Mouse (Mus musculus): Measurements from ENCODE around the gene Muc5b. TPM values are rescaled to one million over a fixed set of nuclear protein-coding genes. Genes with fewer than 3 reads are reported as not detected.
"Not testable (repeated sequence)": the region's sequence is repeated elsewhere in the genome, so short reads cannot be mapped to it uniquely, and the experiment has no call there.

Muc5b gene
- polyA plus RNA-seq (2012; rRNA removed), result under 0.01 TPM in 1 of 2 replicates, not detected in the other

DNA sequence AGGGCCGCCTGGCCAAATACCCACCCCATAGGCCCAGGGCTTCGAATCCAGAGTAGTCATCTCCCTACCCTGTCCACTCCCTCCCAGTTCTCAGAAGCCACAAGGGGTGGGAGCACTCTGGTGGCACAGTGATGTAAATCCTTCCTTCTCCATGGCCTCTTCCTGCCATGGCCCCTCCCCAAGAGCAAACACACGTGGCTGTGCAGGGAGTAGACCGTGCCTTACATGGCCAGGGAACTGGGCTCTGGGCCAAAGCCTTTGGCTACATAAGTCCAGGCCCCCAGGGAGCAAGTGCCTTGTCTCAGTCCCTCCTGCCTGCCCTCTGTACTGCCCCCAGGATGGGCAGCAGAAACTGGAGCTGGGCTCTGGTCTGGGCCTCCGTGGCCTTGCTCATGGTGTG, at the start of gene Muc5b:
Gene Muc5b (plus strand): TSS at position 292 of the 400 bp plus-strand sequence.
- H3K27me3 ChIP-seq (ENCODE audit: control insufficient read depth, insufficient read depth, low read length), result no peaks in the 10 kb centered on the region
- no peak for TF ChIP-seq CTCF (IDR thresholded peaks at IDR 0.05; ENCODE audit: borderline replicate concordance, insufficient read depth, low read depth, low read length)
- TF ChIP-seq POLR2A (IDR thresholded peaks at IDR 0.05; ENCODE audit: borderline replicate concordance, insufficient read depth, low read length), result no peak
- WGBS, result 49% methylated on average over 5 of the region's 5 CpGs
- H3K4me1 ChIP-seq (ENCODE audit: control insufficient read depth, insufficient read depth, low read length), result no peaks in the 10 kb centered on the region
- DNase-seq, result no peak
- H3K27ac ChIP-seq (ENCODE audit: insufficient read depth, low read length), result no peak within 1 kb of the TSS
- no peak within 1 kb of the TSS for H3K4me3 ChIP-seq (replicated peaks; ENCODE audit: insufficient read depth, low read depth, low read length)

DNA sequence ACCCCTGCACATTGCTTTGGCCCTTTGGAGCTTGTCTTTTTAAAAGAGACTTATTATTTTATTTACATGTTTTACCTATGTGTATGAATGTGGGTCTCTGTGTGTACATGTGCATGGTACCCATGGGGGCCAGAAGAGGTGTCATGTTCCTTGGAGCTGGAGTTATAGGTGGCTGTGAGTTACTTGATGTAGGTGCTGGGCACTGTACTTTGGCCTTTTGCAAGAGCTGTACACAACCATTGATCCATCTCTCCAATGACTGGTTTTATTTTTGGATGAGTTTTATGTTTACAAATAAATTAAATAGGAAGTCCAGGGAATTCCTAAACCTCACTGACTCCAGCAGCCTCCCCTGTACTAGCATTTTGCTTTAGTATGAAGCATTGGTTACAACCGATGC, 44.6 kb upstream of the Muc5b start:
- no peak overlapping the region for H3K4me3 ChIP-seq (replicated peaks; ENCODE audit: insufficient read depth, low read depth, low read length)
- no peak for DNase-seq
- 93% methylated on average over 1 of the region's 1 CpGs for WGBS
- no peaks in the 10 kb centered on the region for H3K27me3 ChIP-seq (ENCODE audit: control insufficient read depth, insufficient read depth, low read length)
- no peaks in the 10 kb centered on the region for H3K4me1 ChIP-seq (ENCODE audit: control insufficient read depth, insufficient read depth, low read length)
- H3K27ac ChIP-seq (ENCODE audit: insufficient read depth, low read length), result no peak overlapping the region
- TF ChIP-seq CTCF (IDR thresholded peaks at IDR 0.05; ENCODE audit: borderline replicate concordance, insufficient read depth, low read depth, low read length) (no peak), POLR2A (IDR thresholded peaks at IDR 0.05; ENCODE audit: borderline replicate concordance, insufficient read depth, low read length) (no peak)

DNA sequence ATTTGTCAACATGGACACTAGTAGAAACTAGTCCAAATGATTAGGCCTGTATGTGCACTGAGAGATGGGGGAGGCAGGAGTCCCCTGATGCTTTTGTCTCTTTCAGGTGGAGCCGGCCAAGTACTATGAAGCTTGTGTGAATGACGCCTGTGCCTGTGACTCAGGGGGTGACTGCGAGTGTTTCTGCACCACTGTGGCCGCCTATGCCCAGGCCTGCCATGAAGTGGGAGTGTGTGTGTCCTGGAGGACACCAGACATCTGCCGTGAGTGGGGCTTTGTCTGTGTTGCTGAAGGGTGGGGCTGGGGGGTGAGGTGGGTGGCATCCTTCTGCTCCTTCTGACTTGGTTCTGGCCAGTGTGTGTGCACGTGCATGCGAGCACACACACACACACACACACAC, 35.7 kb upstream of the Muc5b start:
- DNase-seq, result no peak
- 85% methylated on average over 7 of the region's 7 CpGs for WGBS
- H3K4me1 ChIP-seq (ENCODE audit: control insufficient read depth, insufficient read depth, low read length), result no peaks in the 10 kb centered on the region
- no peak overlapping the region for H3K4me3 ChIP-seq (replicated peaks; ENCODE audit: insufficient read depth, low read depth, low read length)
- no peaks in the 10 kb centered on the region for H3K27me3 ChIP-seq (ENCODE audit: control insufficient read depth, insufficient read depth, low read length)
- H3K27ac ChIP-seq (ENCODE audit: insufficient read depth, low read length), result no peak overlapping the region
- TF ChIP-seq POLR2A (IDR thresholded peaks at IDR 0.05; ENCODE audit: borderline replicate concordance, insufficient read depth, low read length), result no peak
- no peak for TF ChIP-seq CTCF (IDR thresholded peaks at IDR 0.05; ENCODE audit: borderline replicate concordance, insufficient read depth, low read depth, low read length)

DNA sequence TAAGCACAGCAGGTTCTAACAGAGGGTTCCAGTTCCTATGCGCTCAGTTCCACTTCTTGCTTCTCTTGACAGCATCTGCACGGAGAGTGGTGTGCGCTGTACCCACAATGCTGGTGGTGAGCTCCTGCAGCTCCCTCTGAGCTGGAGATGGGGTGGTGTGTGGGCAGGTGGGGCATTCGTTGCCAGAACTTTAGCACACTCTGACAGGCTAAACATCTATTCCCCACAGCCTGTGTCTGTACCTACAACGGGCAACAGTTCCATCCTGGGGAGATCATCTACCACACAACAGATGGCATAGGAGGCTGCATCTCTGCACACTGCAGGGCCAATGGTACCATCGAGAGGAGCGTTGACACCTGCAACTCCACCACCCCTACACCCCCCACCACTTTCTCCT, 33.5 kb upstream of the Muc5b start:
- no peaks in the 10 kb centered on the region for H3K27me3 ChIP-seq (ENCODE audit: control insufficient read depth, insufficient read depth, low read length)
- H3K4me1 ChIP-seq (ENCODE audit: control insufficient read depth, insufficient read depth, low read length), result no peaks in the 10 kb centered on the region
- H3K27ac ChIP-seq (ENCODE audit: insufficient read depth, low read length), result no peak overlapping the region
- TF ChIP-seq CTCF (IDR thresholded peaks at IDR 0.05; ENCODE audit: borderline replicate concordance, insufficient read depth, low read depth, low read length), result no peak
- no peak for TF ChIP-seq POLR2A (IDR thresholded peaks at IDR 0.05; ENCODE audit: borderline replicate concordance, insufficient read depth, low read length)
- no peak overlapping the region for H3K4me3 ChIP-seq (replicated peaks; ENCODE audit: insufficient read depth, low read depth, low read length)
- 72% methylated on average over 7 of the region's 7 CpGs for WGBS
- no peak for DNase-seq

DNA sequence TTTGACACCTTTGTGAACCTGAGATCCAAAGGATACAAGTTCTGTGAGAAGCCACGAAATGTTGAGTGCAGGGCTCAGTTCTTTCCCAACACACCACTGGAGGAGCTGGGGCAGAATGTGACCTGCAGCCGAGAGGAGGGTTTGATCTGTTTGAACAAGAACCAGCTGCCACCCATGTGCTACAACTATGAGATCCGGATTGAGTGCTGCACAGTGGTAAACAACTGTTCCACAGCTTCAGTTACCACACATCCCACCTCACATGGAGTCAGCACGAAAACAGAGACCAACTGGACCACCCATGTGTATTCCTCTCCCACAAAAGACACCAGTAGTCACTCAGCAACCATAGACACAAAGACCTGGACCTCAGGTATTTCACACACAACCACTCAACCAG, 31.0 kb upstream of the Muc5b start:
- no CpG with 5 or more reads among the region's 4 CpGs for WGBS
- DNase-seq; H3K4me3 ChIP-seq (replicated peaks; ENCODE audit: insufficient read depth, low read depth, low read length); H3K27ac ChIP-seq (ENCODE audit: insufficient read depth, low read length); H3K4me1 ChIP-seq (ENCODE audit: control insufficient read depth, insufficient read depth, low read length); H3K27me3 ChIP-seq (ENCODE audit: control insufficient read depth, insufficient read depth, low read length): not testable (repeated sequence)

DNA sequence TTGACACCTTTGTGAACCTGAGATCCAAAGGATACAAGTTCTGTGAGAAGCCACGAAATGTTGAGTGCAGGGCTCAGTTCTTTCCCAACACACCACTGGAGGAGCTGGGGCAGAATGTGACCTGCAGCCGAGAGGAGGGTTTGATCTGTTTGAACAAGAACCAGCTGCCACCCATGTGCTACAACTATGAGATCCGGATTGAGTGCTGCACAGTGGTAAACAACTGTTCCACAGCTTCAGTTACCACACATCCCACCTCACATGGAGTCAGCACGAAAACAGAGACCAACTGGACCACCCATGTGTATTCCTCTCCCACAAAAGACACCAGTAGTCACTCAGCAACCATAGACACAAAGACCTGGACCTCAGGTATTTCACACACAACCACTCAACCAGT, 28.9 kb upstream of the Muc5b start:
- not testable (repeated sequence) for H3K4me3 ChIP-seq (replicated peaks; ENCODE audit: insufficient read depth, low read depth, low read length); DNase-seq; H3K4me1 ChIP-seq (ENCODE audit: control insufficient read depth, insufficient read depth, low read length); H3K27me3 ChIP-seq (ENCODE audit: control insufficient read depth, insufficient read depth, low read length); H3K27ac ChIP-seq (ENCODE audit: insufficient read depth, low read length)
- no CpG with 5 or more reads among the region's 4 CpGs for WGBS

DNA sequence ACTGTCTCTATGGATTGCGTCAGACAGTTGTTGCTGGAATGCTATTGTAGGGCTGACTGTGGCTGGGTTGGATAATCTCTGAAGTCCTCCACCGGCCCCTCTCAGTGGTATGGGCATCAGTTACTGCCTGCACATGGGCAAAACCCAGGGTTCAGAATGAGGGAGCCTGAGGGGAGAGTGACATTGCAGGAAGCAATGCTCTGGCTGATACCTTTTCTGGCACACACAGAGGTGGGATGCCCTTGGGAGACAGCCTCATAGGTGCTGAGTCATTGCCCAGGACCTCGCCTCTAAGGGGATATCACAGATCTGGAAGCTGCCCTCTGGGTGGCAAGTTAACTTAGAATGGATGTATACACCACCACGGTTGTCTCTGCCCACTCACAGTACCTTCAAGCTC, 25.5 kb upstream of the Muc5b start:
- peaks cover 13% of the 10 kb centered on the region for H3K4me1 ChIP-seq (ENCODE audit: control insufficient read depth, insufficient read depth, low read length)
- H3K27ac ChIP-seq (ENCODE audit: insufficient read depth, low read length), result no peak overlapping the region
- WGBS, result 86% methylated on average over 4 of the region's 4 CpGs
- DNase-seq, result no peak
- H3K4me3 ChIP-seq (replicated peaks; ENCODE audit: insufficient read depth, low read depth, low read length), result no peak overlapping the region
- no peak for TF ChIP-seq CTCF (IDR thresholded peaks at IDR 0.05; ENCODE audit: borderline replicate concordance, insufficient read depth, low read depth, low read length)
- no peak for TF ChIP-seq POLR2A (IDR thresholded peaks at IDR 0.05; ENCODE audit: borderline replicate concordance, insufficient read depth, low read length)
- no peaks in the 10 kb centered on the region for H3K27me3 ChIP-seq (ENCODE audit: control insufficient read depth, insufficient read depth, low read length)

DNA sequence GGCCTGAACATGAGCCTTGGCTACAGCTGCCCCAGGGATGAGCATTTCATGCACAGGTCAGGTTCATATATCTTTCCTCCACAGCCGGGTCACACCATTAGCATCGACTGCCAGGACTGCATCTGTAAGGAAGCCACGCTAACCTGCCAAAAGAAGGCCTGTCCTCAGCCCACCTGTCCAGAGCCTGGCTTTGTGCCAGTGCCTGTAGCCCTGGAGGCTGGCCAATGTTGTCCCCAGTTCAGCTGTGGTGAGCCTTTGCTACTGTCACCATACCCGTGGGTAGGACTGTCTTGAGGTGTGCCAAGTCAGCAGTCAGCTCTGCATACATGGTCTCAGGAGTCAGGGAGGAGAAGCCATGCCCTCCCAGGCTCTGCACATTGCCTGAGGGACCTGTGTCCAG, 23.5 kb upstream of the Muc5b start:
- 21% methylated on average over 4 of the region's 4 CpGs for WGBS
- Histone ChIP-seq H3K27ac (ENCODE audit: insufficient read depth, low read length) (no peak overlapping the region), H3K27me3 (ENCODE audit: control insufficient read depth, insufficient read depth, low read length) (no peaks in the 10 kb centered on the region), H3K4me1 (ENCODE audit: control insufficient read depth, insufficient read depth, low read length) (peaks cover 13% of the 10 kb centered on the region), H3K4me3 (replicated peaks; ENCODE audit: insufficient read depth, low read depth, low read length) (no peak overlapping the region)
- no peak for TF ChIP-seq CTCF (IDR thresholded peaks at IDR 0.05; ENCODE audit: borderline replicate concordance, insufficient read depth, low read depth, low read length)
- no peak for TF ChIP-seq POLR2A (IDR thresholded peaks at IDR 0.05; ENCODE audit: borderline replicate concordance, insufficient read depth, low read length)
- peak; percentile 15 to 21 for DNase-seq
